Mouse (Mus musculus): ENCODE data around the gene Apc2. TPM values are rescaled to one million over a fixed set of nuclear protein-coding genes. Genes with fewer than 3 reads are reported as not detected.

The Apc2 gene
- polyA plus RNA-seq, 1 experiment = 0.57 TPM

DNA sequence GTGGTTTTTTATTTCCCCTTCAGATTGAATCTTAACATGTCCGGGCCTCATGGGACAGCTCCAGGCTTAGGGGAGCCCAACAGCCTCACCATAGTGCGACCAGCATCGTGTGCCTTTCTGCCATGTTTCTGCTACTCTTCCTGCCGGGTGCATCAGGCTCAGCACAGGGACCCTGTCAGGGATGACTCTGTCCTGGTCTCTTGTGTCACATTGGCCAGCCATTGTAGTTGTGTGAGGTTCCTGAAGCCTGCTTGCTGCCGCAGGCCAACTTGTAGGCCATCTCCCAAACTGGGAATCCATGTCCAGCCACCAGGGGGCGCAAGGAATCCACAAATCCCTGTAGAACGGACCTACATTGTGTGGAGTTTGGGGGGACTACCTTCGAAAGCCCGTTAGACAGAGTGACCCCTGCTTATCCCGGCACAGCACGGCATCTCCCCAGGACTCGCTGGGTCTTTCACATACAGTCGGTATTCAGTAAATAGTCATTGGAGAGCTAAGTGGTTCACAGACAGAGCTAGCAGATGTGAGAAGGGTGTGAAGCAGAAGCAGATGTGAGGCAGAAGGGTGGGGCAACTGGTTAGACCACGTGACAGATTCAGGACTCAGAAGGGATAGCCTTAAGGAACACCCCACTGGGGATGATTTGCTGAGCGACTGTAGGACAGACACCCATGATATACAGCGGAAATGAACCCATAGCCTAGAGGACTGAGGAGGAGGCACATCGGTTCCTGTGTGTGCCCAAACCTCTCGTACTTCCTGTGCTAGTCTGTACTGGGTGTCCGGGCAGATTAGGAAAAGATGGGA, 44.4 kb downstream of the Apc2 start:
- no peak overlapping the region for H3K4me3 ChIP-seq (ENCODE audit: control insufficient read depth, insufficient read depth, low read length)
- 17% methylated on average over 19 of the region's 19 CpGs for WGBS
- peaks cover 30% of the 10 kb centered on the region for H3K27me3 ChIP-seq (ENCODE audit: control insufficient read depth, insufficient read depth, low read length)

DNA sequence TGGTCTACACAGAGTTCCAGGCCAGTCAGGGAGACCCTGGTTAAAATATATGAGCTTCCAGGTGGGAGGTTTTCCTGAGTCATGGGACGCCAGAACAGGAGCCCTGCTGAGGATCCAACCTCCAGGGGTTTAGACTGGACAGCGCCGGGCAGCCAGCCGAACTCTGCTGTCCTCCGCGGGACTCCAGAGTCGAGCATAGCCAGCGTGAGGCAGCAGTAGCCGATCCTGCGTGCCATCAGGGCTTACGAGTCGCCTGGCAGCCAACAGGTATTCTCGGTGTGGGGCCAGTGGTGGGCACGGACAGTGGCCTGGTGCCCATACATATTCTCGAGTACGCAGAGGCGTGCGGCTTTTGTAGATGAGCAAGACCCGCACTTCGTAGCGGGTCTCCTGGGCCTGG, 45.2 kb downstream of the Apc2 start:
- Histone ChIP-seq H3K36me3 (ENCODE audit: control insufficient read depth, insufficient read depth, low read length) (no peaks in the 10 kb centered on the region), H3K27me3 (ENCODE audit: control insufficient read depth, insufficient read depth, low read length) (peaks cover 30% of the 10 kb centered on the region), H3K4me3 (ENCODE audit: control insufficient read depth, insufficient read depth, low read length) (no peak overlapping the region), H3K27ac (ENCODE audit: control insufficient read depth, insufficient read depth, low read length) (no peak overlapping the region), H3K4me1 (replicated peaks; ENCODE audit: control insufficient read depth, insufficient read depth, low read length) (peaks cover 25% of the 10 kb centered on the region)
- DNase-seq = no peak
- TF ChIP-seq POLR2A (IDR thresholded peaks at IDR 0.05; ENCODE audit: control insufficient read depth, extremely low read depth, insufficient read depth, low read length, poor library complexity) (no peak), CTCF (IDR thresholded peaks at IDR 0.05; ENCODE audit: borderline replicate concordance, control insufficient read depth, extremely low read depth, insufficient read depth, low read length, poor library complexity) (no peak)
- WGBS = 58% methylated on average over 21 of the region's 21 CpGs

More for the DNA sequence above, 44.4 kb downstream of the Apc2 start:
- Histone ChIP-seq H3K27ac (ENCODE audit: control insufficient read depth, insufficient read depth, low read length) (no peak overlapping the region), H3K4me1 (replicated peaks; ENCODE audit: control insufficient read depth, insufficient read depth, low read length) (peaks cover 26% of the 10 kb centered on the region), H3K36me3 (ENCODE audit: control insufficient read depth, insufficient read depth, low read length) (no peaks in the 10 kb centered on the region)
- TF ChIP-seq CTCF (IDR thresholded peaks at IDR 0.05; ENCODE audit: borderline replicate concordance, control insufficient read depth, extremely low read depth, insufficient read depth, low read length, poor library complexity) (peak; percentile 95), POLR2A (IDR thresholded peaks at IDR 0.05; ENCODE audit: control insufficient read depth, extremely low read depth, insufficient read depth, low read length, poor library complexity) (no peak)
- DNase-seq = peak; percentile 81

DNA sequence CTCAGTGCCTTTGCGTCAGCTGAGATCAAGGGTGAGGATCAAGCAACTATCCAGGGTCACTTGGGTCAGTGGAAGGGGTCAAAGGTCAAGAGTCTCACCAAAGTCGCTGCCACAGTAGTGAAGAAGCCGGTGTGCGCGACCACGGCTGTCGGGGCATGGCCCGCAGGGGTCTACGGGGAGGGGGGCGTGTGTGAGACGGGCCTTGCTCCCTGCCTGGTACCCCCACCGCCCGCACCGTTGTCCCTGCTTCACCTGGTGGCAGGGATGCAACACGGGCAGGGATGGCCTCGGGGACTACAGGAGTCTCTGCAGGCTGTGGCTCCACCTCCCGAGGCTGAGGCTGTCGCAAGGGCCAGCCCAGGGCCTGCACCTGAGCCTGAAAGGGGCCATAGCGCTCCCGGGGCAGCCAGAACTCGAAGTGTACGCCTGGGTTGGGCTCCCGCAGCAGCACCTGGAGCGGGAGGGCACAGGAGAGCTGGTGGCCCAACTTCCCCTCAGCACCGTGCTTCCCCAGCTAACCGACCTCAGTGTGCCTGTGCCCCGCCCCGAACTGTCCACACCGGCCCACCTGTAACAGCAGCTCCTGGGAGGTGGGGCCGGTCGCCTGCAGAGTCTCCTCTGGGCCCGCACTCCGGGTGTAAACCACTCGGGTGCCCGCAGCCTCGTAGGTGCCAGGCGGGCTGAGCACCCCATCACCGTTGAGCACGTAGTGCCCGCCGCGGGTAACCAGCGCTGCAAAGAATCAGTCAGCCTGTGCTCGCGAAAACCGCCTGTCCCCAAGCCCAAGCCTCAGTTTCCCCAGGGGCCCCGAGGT, 45.9 kb downstream of the Apc2 start:
- 11% methylated on average over 47 of the region's 47 CpGs for WGBS
- peaks cover 30% of the 10 kb centered on the region for H3K27me3 ChIP-seq (ENCODE audit: control insufficient read depth, insufficient read depth, low read length)
- no peak overlapping the region for H3K27ac ChIP-seq (ENCODE audit: control insufficient read depth, insufficient read depth, low read length)
- no peak for DNase-seq
- H3K4me3 ChIP-seq (ENCODE audit: control insufficient read depth, insufficient read depth, low read length) = no peak overlapping the region
- no peaks in the 10 kb centered on the region for H3K36me3 ChIP-seq (ENCODE audit: control insufficient read depth, insufficient read depth, low read length)
- TF ChIP-seq POLR2A (IDR thresholded peaks at IDR 0.05; ENCODE audit: control insufficient read depth, extremely low read depth, insufficient read depth, low read length, poor library complexity) (no peak), CTCF (IDR thresholded peaks at IDR 0.05; ENCODE audit: borderline replicate concordance, control insufficient read depth, extremely low read depth, insufficient read depth, low read length, poor library complexity) (no peak)
- peaks cover 23% of the 10 kb centered on the region for H3K4me1 ChIP-seq (replicated peaks; ENCODE audit: control insufficient read depth, insufficient read depth, low read length)

DNA sequence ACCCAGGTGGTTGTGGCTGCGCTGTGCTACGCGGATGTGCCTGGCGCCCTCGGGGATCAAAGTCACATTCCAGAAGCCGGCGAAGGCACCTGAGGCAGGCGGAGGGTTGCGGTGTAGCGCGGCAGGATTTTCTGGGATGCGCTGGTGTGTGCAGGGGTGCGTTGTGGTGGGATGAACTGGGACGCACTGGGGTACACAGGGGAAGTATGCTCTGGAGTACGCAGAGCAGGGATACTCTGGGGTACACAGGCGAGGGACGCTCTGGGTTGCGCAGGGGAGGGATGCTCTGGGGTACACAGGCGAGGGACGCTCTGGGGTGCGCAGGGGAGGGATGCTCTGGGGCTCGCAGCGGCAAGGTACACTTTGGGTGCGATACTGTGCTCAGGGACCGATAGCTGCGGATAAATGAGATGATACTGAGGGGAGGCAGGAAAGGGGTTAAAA, 46.5 kb downstream of the Apc2 start:
- TF ChIP-seq CTCF (IDR thresholded peaks at IDR 0.05; ENCODE audit: borderline replicate concordance, control insufficient read depth, extremely low read depth, insufficient read depth, low read length, poor library complexity) = no peak
- TF ChIP-seq POLR2A (IDR thresholded peaks at IDR 0.05; ENCODE audit: control insufficient read depth, extremely low read depth, insufficient read depth, low read length, poor library complexity) = no peak
- Histone ChIP-seq H3K4me1 (replicated peaks; ENCODE audit: control insufficient read depth, insufficient read depth, low read length) (peaks cover 23% of the 10 kb centered on the region), H3K27ac (ENCODE audit: control insufficient read depth, insufficient read depth, low read length) (no peak overlapping the region), H3K4me3 (ENCODE audit: control insufficient read depth, insufficient read depth, low read length) (no peak overlapping the region), H3K27me3 (ENCODE audit: control insufficient read depth, insufficient read depth, low read length) (peaks cover 31% of the 10 kb centered on the region), H3K36me3 (ENCODE audit: control insufficient read depth, insufficient read depth, low read length) (no peaks in the 10 kb centered on the region)
- WGBS = 11% methylated on average over 26 of the region's 26 CpGs
- no peak for DNase-seq

DNA sequence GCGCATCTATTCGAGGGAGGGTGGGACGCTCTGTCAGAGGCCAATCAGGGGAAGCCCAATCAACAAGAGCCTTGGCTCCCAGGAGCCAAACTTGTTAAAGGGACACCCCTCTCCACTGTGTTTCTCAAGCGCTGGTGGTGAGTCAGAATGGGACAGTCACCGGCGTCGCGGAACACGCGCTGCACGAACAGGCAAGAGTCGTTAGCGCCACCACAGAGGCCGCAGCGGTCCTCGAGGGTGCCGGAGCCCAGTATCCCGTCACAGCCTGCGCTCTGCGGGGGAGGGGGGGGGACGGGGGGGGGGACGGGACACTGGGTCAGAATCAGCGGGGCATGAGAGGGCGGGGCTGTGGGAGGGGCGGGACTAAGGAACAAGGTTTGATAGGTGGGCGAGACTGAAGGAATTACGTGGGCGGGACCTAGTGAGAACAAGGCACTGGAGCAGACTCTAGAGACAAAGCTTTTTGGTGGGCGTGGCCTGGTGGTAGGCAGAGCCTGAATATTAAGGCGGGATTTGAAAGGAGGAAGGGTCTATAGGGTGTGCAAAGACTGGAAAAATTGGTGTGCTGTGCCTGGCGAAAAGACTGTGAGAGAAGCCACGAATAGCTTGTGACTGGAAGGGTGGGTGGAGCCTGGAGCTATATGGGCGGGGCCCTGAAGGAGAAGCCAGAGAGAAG, 47.1 kb downstream of the Apc2 start:
- 2% methylated on average over 33 of the region's 33 CpGs for WGBS
- Histone ChIP-seq H3K4me1 (replicated peaks; ENCODE audit: control insufficient read depth, insufficient read depth, low read length) (peaks cover 23% of the 10 kb centered on the region), H3K27ac (ENCODE audit: control insufficient read depth, insufficient read depth, low read length) (no peak overlapping the region), H3K4me3 (ENCODE audit: control insufficient read depth, insufficient read depth, low read length) (no peak overlapping the region), H3K36me3 (ENCODE audit: control insufficient read depth, insufficient read depth, low read length) (no peaks in the 10 kb centered on the region), H3K27me3 (ENCODE audit: control insufficient read depth, insufficient read depth, low read length) (peaks cover 37% of the 10 kb centered on the region)
- DNase-seq = no peak
- TF ChIP-seq CTCF (IDR thresholded peaks at IDR 0.05; ENCODE audit: borderline replicate concordance, control insufficient read depth, extremely low read depth, insufficient read depth, low read length, poor library complexity) (no peak), POLR2A (IDR thresholded peaks at IDR 0.05; ENCODE audit: control insufficient read depth, extremely low read depth, insufficient read depth, low read length, poor library complexity) (no peak)

DNA sequence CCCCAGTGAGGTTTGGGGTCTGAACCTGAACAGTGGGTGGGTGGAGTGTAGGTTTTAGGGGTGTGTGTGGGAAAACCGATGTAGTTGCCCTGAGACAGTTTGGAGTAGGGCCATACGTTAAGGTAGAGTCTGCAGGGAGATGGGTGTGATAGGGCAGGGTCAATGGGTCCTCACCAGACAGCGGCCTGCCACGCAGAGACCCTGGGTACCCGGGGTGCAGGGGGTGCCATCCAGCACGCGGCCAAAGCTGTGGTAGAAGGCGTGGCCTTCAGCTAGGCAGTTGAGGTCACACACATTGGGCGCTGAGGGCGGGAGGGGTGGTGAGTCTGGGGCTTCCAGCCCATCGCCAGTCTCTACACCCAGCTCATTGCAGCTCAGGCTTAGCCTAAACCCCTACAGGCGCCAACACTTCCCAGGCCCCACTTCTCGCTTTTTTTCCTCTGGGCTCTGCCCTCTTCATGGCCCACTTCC, 47.7 kb downstream of the Apc2 start:
- peaks cover 40% of the 10 kb centered on the region for H3K27me3 ChIP-seq (ENCODE audit: control insufficient read depth, insufficient read depth, low read length)

More for the DNA sequence above, 47.7 kb downstream of the Apc2 start:
- 27% methylated on average over 13 of the region's 13 CpGs for WGBS
- DNase-seq = no peak
- peaks cover 27% of the 10 kb centered on the region for H3K4me1 ChIP-seq (replicated peaks; ENCODE audit: control insufficient read depth, insufficient read depth, low read length)
- no peak overlapping the region for H3K27ac ChIP-seq (ENCODE audit: control insufficient read depth, insufficient read depth, low read length)
- TF ChIP-seq POLR2A (IDR thresholded peaks at IDR 0.05; ENCODE audit: control insufficient read depth, extremely low read depth, insufficient read depth, low read length, poor library complexity) (no peak), CTCF (IDR thresholded peaks at IDR 0.05; ENCODE audit: borderline replicate concordance, control insufficient read depth, extremely low read depth, insufficient read depth, low read length, poor library complexity) (no peak)
- no peaks in the 10 kb centered on the region for H3K36me3 ChIP-seq (ENCODE audit: control insufficient read depth, insufficient read depth, low read length)
- H3K4me3 ChIP-seq (ENCODE audit: control insufficient read depth, insufficient read depth, low read length) = no peak overlapping the region
